Mouse (Mus musculus) lung, embryonic 16.5 days (tissue): ENCODE results near the gene Sulf2. TPM values are rescaled to one million over a fixed set of nuclear protein-coding genes. Genes with fewer than 3 reads are reported as not detected.

Experiments used
- ATAC-seq: fragments of 200-750 bp; cut with Nextera tagmentation; 2 replicates; pipeline ENCODE4 v1.8.0; 2017; ENCODE audit warnings: low read depth, mild to moderate bottlenecking, moderate library complexity
- H3K27ac ChIP-seq: fragments of 300-500 bp; sonication (generic); 2 replicates; pipeline ENCODE4 v1.5.1; 2014; ENCODE audit warnings: mild to moderate bottlenecking, control low read depth, low read length
- H3K27me3 ChIP-seq: fragments of 300-500 bp; sonication (generic); 2 replicates; pipeline ENCODE4 v1.6.1; 2014; ENCODE audit warnings: low read depth, low read length, mixed read lengths; ENCODE audit not compliant: control insufficient read depth, insufficient read depth
- H3K36me3 ChIP-seq: fragments of 300-500 bp; sonication (generic); 2 replicates; pipeline ENCODE4 v1.6.1; 2014; ENCODE audit warnings: low read length; ENCODE audit not compliant: control insufficient read depth, insufficient read depth
- H3K4me1 ChIP-seq: fragments of 300-500 bp; sonication (generic); replicated peaks from 2 replicates; pipeline ENCODE4 v1.6.1; 2014; ENCODE audit warnings: low read length, mixed read lengths; ENCODE audit not compliant: control insufficient read depth, insufficient read depth
- H3K4me2 ChIP-seq: fragments of 300-500 bp; sonication (generic); 2 replicates; pipeline ENCODE4 v1.6.1; 2014; ENCODE audit warnings: low read depth, low read length, control low read depth
- H3K4me3 ChIP-seq: fragments of 300-500 bp; sonication (generic); 2 replicates; pipeline ENCODE4 v1.5.1; 2014; ENCODE audit warnings: mild to moderate bottlenecking, low read length, control low read depth
- H3K9ac ChIP-seq: fragments of 300-500 bp; sonication (generic); 2 replicates; pipeline ENCODE4 v1.6.1; 2014; ENCODE audit warnings: low read length, control low read depth
- H3K9me3 ChIP-seq: fragments of 300-500 bp; sonication (generic); 2 replicates; pipeline ENCODE4 v1.6.1; 2016; ENCODE audit warnings: low read length; ENCODE audit not compliant: control insufficient read depth
- WGBS: fragments of 180-500 bp; shearing (Covaris S2); extraction: QIAGEN DNeasy Blood & Tissue Kit; methylation state at CpG from one replicate; pipeline ENCODE4 v1.1.7; 2014; 5-methylcytosine and 5-hydroxymethylcytosine counted together
- polyA plus RNA-seq: library from polyadenylated mRNA; unstranded; fragments of >200 nt; fragmentation: Nextera tagmentation; extraction: Ambion mirVana; gene quantifications from 2 replicates; pipeline ENCODE4 v1.2.1, GENCODE M21; 2015

Gene Sulf2
- polyA plus RNA-seq, 1 experiment from 2014 or later: 28.2 TPM

GRCm38 (mm10) chr2:166154749-166155453, 562 bp downstream of the Sulf2 start:
- WGBS: under 1% methylated on average over 67 of the region's 95 CpGs
- H3K36me3 ChIP-seq: no peaks in the 10 kb centered on the region
- peak overlapping the region; percentile 66 for H3K4me3 ChIP-seq
- peak overlapping the region; percentile 51 for H3K27ac ChIP-seq
- peak; percentile 29; the same call in 1 of the 2 replicates for ATAC-seq
- peaks cover 26% of the 10 kb centered on the region for H3K27me3 ChIP-seq
- peak overlapping the region; percentile 100 for H3K4me2 ChIP-seq
- peak overlapping the region; percentile 71 for H3K9ac ChIP-seq
- H3K9me3 ChIP-seq: no peaks in the 10 kb centered on the region
- H3K4me1 ChIP-seq: peaks cover 43% of the 10 kb centered on the region

- peak overlapping the region; percentile 71 for H3K9ac ChIP-seq
- ATAC-seq: peak; percentile 6; the same call in 1 of the 2 replicates
- H3K27me3 ChIP-seq: peaks cover 26% of the 10 kb centered on the region
- no peaks in the 10 kb centered on the region for H3K36me3 ChIP-seq
- H3K4me1 ChIP-seq: peaks cover 46% of the 10 kb centered on the region
- H3K4me3 ChIP-seq: peak overlapping the region; percentile 66
- H3K27ac ChIP-seq: no peak overlapping the region
- under 1% methylated on average over 51 of the region's 51 CpGs for WGBS
- H3K9me3 ChIP-seq: no peaks in the 10 kb centered on the region
- H3K4me2 ChIP-seq: peak overlapping the region; percentile 100
Measured at GRCm38 (mm10) chr2:166153891-166154711, 1.4 kb downstream of the Sulf2 start.

GRCm38 (mm10) chr2:166153399-166153793, 2.1 kb downstream of the Sulf2 start:
- Histone ChIP-seq H3K9ac (no peak overlapping the region), H3K4me2 (peak overlapping the region; percentile 100), H3K9me3 (no peaks in the 10 kb centered on the region), H3K4me1 (peaks cover 53% of the 10 kb centered on the region), H3K36me3 (no peaks in the 10 kb centered on the region), H3K27ac (no peak overlapping the region), H3K27me3 (peaks cover 26% of the 10 kb centered on the region), H3K4me3 (peak overlapping the region; percentile 66)
- ATAC-seq: no peak
- 31% methylated on average over 3 of the region's 3 CpGs for WGBS

DNA sequence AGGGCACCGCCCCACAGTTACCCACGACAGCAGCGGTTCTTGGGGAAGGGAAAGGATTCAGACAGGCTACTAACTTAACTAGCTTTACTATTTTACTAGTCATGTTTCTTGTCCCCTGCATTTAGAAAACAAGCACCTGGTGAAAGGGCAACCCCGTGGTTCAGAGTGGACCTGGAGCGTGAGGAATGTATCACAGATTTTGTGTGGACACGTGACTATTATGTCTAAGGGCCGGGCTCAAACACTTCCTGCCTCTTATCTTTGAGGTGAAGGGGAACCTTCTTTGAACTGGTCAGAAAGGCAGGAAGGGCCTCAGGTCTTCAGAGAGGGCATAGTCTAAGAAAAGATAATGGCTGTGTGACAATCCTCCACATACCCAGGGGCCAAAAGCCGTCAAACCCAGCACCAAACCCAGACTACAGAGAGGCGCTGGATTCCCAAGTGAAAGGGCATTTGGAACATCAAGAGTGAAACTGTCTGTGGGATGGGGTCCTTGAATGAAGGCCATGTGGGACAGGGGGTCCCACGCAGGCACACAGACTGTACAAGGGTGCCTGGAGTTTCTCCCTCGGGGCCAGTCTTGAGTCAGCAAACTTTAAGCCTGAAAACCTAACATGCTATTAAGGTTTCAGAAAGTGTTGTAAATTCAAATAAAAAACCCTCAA, 2.6 kb downstream of the Sulf2 start:
- 46% methylated on average over 11 of the region's 11 CpGs for WGBS
- Histone ChIP-seq H3K4me2 (no peak overlapping the region), H3K27me3 (peaks cover 26% of the 10 kb centered on the region), H3K9ac (no peak overlapping the region), H3K4me3 (no peak overlapping the region), H3K36me3 (no peaks in the 10 kb centered on the region), H3K9me3 (no peaks in the 10 kb centered on the region), H3K27ac (no peak overlapping the region), H3K4me1 (peaks cover 58% of the 10 kb centered on the region)
- ATAC-seq: no peak

GRCm38 (mm10) chr2:166151510-166152473, 3.7 kb downstream of the Sulf2 start:
- peaks cover 22% of the 10 kb centered on the region for H3K27me3 ChIP-seq
- 0 out of 2 replicates have a peak overlapping the region, but pooled peaks have one; percentile 24 for H3K27ac ChIP-seq
- H3K9me3 ChIP-seq: no peaks in the 10 kb centered on the region
- WGBS: 38% methylated on average over 19 of the region's 19 CpGs
- no peaks in the 10 kb centered on the region for H3K36me3 ChIP-seq
- no peak overlapping the region for H3K9ac ChIP-seq
- peaks cover 59% of the 10 kb centered on the region for H3K4me1 ChIP-seq
- peak; percentile 27 for ATAC-seq
- no peak overlapping the region for H3K4me2 ChIP-seq
- H3K4me3 ChIP-seq: no peak overlapping the region

DNA sequence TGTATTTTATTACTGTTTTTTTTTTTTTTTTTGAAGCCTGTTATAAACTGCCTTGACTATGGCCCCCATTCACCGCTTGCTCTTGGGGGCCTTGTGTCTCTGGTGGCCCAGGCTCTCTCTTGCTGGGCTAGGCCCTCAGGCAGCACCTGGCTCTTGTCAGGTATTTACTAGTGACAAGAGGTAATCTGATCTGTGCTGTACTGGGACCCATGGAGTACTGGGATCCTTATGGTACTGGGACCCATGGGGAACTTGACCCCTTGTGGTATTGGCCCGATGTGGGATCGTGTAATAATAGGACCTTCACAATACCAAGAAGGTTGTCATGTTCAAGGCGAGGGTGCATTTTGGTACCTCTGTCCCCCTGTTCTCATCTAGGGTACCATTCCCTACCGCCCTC, 4.9 kb downstream of the Sulf2 start:
- H3K27ac ChIP-seq: no peak overlapping the region
- peaks cover 52% of the 10 kb centered on the region for H3K4me1 ChIP-seq
- no peak overlapping the region for H3K9ac ChIP-seq
- H3K27me3 ChIP-seq: peaks cover 12% of the 10 kb centered on the region
- no peak overlapping the region for H3K4me3 ChIP-seq
- H3K36me3 ChIP-seq: no peaks in the 10 kb centered on the region
- WGBS: 74% methylated on average over 5 of the region's 5 CpGs
- H3K4me2 ChIP-seq: no peak overlapping the region
- ATAC-seq: no peak
- H3K9me3 ChIP-seq: no peaks in the 10 kb centered on the region

GRCm38 (mm10) chr2:166149482-166149881, 6.0 kb downstream of the Sulf2 start:
- 77% methylated on average over 8 of the region's 8 CpGs for WGBS

GRCm38 (mm10) chr2:166148672-166149332, 6.7 kb downstream of the Sulf2 start:
- peaks cover 8% of the 10 kb centered on the region for H3K27me3 ChIP-seq
- no peaks in the 10 kb centered on the region for H3K9me3 ChIP-seq
- H3K27ac ChIP-seq: no peak overlapping the region
- peaks cover 48% of the 10 kb centered on the region for H3K4me1 ChIP-seq
- H3K36me3 ChIP-seq: no peaks in the 10 kb centered on the region
- H3K4me2 ChIP-seq: no peak overlapping the region
- H3K4me3 ChIP-seq: no peak overlapping the region
- no peak for ATAC-seq
- 26% methylated on average over 13 of the region's 13 CpGs for WGBS
- H3K9ac ChIP-seq: 0 out of 2 replicates have a peak overlapping the region, but pooled peaks have one; percentile 17

More at GRCm38 (mm10) chr2:166149482-166149881, 6.0 kb downstream of the Sulf2 start:
- no peak overlapping the region for H3K27ac ChIP-seq
- no peaks in the 10 kb centered on the region for H3K9me3 ChIP-seq
- ATAC-seq: no peak
- H3K27me3 ChIP-seq: peaks cover 12% of the 10 kb centered on the region
- no peaks in the 10 kb centered on the region for H3K36me3 ChIP-seq
- no peak overlapping the region for H3K9ac ChIP-seq
- no peak overlapping the region for H3K4me3 ChIP-seq
- no peak overlapping the region for H3K4me2 ChIP-seq
- peaks cover 52% of the 10 kb centered on the region for H3K4me1 ChIP-seq
